Mouse (Mus musculus) ES-E14 (cell line): ENCODE results near the gene Arhgef25. TPM values are rescaled to one million over a fixed set of nuclear protein-coding genes. Genes with fewer than 3 reads are reported as not detected.

Experiments
- DNase-seq: peaks from one replicate; pipeline ENCODE4 v3.0.0-alpha.2; 2013; ENCODE audit warnings: low read depth, low spot score
- H3K27ac ChIP-seq: 2 replicates; pipeline ENCODE4 v1.5.1; 2012; ENCODE audit warnings: low read depth, mild to moderate bottlenecking, low read length, moderate library complexity, mixed read lengths; ENCODE audit not compliant: poor library complexity, insufficient read depth, severe bottlenecking
- H3K36me3 ChIP-seq: 2 replicates; pipeline ENCODE4 v1.6.1; 2012; ENCODE audit warnings: mild to moderate bottlenecking, low read length, moderate library complexity, mixed read lengths; ENCODE audit not compliant: control insufficient read depth, poor library complexity, insufficient read depth, severe bottlenecking
- H3K4me1 ChIP-seq, 2 experiments: fragments of 150-350 bp in 1 of 2; sonication (generic) in 1 of 2; 2 replicates each; pipeline ENCODE4 v1.6.1; 2012; ENCODE audit warnings: low read length in 2 of 2, mild to moderate bottlenecking in 1 of 2, mixed read lengths in 1 of 2; ENCODE audit not compliant: control insufficient read depth in 2 of 2, insufficient read depth in 2 of 2, poor library complexity in 1 of 2
- H3K4me3 ChIP-seq, 2 experiments: fragments of 150-350 bp in 1 of 2; sonication (generic) in 1 of 2; 2 replicates each; pipeline ENCODE4 v1.5.1; 2012; ENCODE audit warnings: low read length in 2 of 2, low read depth in 1 of 2, mild to moderate bottlenecking in 1 of 2, mixed read lengths in 1 of 2; ENCODE audit not compliant: insufficient read depth in 1 of 2, poor library complexity in 1 of 2, severe bottlenecking in 1 of 2
- H3K9ac ChIP-seq: 2 replicates; pipeline ENCODE4 v1.6.1; 2012; ENCODE audit warnings: low read depth, mild to moderate bottlenecking, low read length, mixed read lengths; ENCODE audit not compliant: poor library complexity, insufficient read depth, severe bottlenecking
- H3K9me3 ChIP-seq: fragments of 150-350 bp; sonication (generic); 2 replicates; pipeline ENCODE4 v1.6.1; 2012; ENCODE audit warnings: low read depth, mild to moderate bottlenecking, low read length; ENCODE audit not compliant: control insufficient read depth, insufficient read depth
- CHD2 ChIP-seq: IDR thresholded peaks from 2 replicates; pipeline ENCODE4 v1.6.1; 2014; ENCODE audit warnings: mild to moderate bottlenecking, low read depth, low read length, inconsistent platforms
- HCFC1 ChIP-seq: IDR thresholded peaks from 2 replicates; pipeline ENCODE4 v1.6.1; 2012; ENCODE audit warnings: low read length, inconsistent platforms, borderline replicate concordance; ENCODE audit not compliant: insufficient read depth
- MAFK ChIP-seq: IDR thresholded peaks from 2 replicates; pipeline ENCODE4 v1.6.1; 2014; ENCODE audit warnings: mild to moderate bottlenecking, low read depth, low read length, inconsistent platforms; ENCODE audit not compliant: insufficient read depth
- ZC3H11A ChIP-seq: IDR thresholded peaks from 2 replicates; pipeline ENCODE4 v1.6.1; 2012; ENCODE audit warnings: low read depth, mild to moderate bottlenecking, inconsistent platforms, low read length, borderline replicate concordance
- ZNF384 ChIP-seq: IDR thresholded peaks from 2 replicates; pipeline ENCODE4 v1.6.1; 2012; ENCODE audit warnings: low read depth, low read length, inconsistent platforms
- in situ Hi-C, 2 experiments: fragments of 600-800 bp; cut with MboI; formaldehyde crosslinking; loops; one replicate each; pipeline ENCODE4 v1.15.1; 2025; ENCODE audit warnings: low sequenced_read_pairs in 2 of 2, inconsistent platforms in 1 of 2; ENCODE audit not compliant: unreplicated experiment in 2 of 2
- total RNA-seq: library from RNA; depleted of rRNA; stranded (reverse); fragments of 300-350 nt; gene quantifications from 2 replicates; pipeline ENCODE4 v1.2.3, GENCODE M21; 2012

Arhgef25 gene
- total RNA-seq, 1 experiment: 39.2 TPM

DNA sequence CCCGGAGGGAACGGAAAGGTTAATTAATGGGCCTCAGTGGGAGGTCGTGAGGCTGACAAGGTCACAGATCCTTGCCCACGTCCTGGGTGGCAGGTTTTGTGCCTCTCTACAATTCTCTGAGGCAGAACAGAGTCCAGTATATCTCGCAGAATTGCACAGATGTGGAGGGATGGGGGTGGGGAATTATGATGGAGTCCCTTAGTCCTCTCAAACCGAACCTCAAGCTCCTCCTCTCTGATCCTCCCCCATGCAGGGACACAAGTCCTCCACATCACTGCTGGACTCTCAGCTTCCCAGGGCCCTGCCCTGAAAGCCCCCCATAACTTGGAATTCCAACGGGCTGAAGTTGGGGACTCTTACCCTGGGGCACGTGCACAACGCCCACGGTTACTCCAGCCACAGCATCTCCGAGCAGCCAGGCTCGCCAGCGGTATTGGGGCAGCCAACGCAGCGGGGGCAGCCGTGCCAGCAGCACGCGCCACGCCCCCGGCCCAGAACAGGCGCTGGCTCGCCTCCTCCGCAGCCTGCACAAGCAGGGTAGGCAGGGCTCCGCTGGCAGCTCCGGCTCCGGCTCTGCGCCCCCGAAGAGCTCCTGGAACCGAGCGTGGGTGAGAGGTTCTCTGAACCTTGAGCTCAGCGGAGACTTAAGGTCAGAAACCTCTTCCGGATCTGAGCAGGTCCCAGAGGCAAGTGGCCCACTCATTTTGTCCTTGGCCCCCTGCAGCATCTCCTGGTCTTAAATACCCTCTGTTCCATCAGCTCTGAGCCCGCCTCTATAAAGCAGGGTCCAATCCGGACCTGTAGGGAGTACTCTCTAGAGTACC, 9.8 kb downstream of the Arhgef25 start, which contains the start of gene Slc26a10:
Slc26a10 (minus strand) TSS at position 775 of the 824 bp plus-strand sequence.
- DNase-seq: no peak
- peak within 1 kb of the TSS; percentile 23 for H3K9ac ChIP-seq
- H3K9me3 ChIP-seq: no peaks in the 10 kb centered on the region
- H3K4me3 ChIP-seq: peak within 1 kb of the TSS; percentile 34 to 46
- H3K27ac ChIP-seq: no peak within 1 kb of the TSS
- no peak for TF ChIP-seq HCFC1
- TF ChIP-seq ZC3H11A: no peak
- no peak for TF ChIP-seq ZNF384
- no peak for TF ChIP-seq CHD2
- no peak for TF ChIP-seq MAFK
- peaks cover 5% of the 10 kb centered on the region; the same call in 1 of the 2 replicates for H3K36me3 ChIP-seq
- H3K4me1 ChIP-seq: peaks cover 5 to 36% of the 10 kb centered on the region in 2 experiments
- in situ Hi-C loops: no loop called here

DNA sequence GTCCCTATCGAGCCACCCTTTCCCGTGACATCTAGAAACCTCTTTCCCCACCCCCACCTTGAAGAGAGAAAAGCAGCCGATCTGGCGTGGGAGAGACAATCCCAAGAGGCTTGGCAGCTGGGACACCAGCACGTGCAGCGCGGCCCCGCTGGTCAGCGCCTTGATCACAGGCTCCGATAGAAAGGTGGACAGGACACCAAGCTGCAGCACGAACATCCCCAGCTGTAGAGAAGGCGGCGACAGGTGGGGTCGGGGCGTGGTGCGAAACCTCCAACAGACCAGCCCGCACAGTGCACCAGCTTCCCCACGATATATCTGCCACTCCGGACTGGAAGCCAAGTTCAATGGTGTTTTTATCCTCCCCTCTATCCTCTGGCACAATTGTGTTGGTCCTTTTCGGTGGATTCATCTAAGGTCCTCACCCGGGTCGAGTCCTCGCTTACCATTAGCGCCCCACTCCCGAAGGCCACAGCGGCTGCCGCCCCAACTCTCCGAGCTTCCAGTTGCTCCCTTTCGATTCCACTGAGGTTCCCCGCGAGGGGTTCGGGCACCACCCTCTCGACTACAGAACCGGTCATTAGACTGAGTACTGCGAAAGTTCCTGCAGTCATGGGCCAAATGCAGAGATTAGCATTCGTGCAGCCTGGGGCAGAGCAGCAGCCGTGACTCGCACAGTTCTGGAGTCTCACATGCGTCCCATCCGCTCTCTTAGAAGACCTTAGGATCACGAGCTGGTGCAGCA, 11.4 kb downstream of the Arhgef25 start:
- H3K9ac ChIP-seq: no peak overlapping the region
- in situ Hi-C loops: no loop called here
- no peaks in the 10 kb centered on the region for H3K9me3 ChIP-seq
- H3K4me3 ChIP-seq: peak overlapping the region; percentile 30 to 47; a peak in 2 of 4 replicates
- H3K4me1 ChIP-seq: peaks cover 5 to 27% of the 10 kb centered on the region in 2 experiments
- no peak for TF ChIP-seq ZC3H11A
- no peak for DNase-seq
- no peak overlapping the region for H3K27ac ChIP-seq
- no peaks in the 10 kb centered on the region; the same call in 1 of the 2 replicates for H3K36me3 ChIP-seq

DNA sequence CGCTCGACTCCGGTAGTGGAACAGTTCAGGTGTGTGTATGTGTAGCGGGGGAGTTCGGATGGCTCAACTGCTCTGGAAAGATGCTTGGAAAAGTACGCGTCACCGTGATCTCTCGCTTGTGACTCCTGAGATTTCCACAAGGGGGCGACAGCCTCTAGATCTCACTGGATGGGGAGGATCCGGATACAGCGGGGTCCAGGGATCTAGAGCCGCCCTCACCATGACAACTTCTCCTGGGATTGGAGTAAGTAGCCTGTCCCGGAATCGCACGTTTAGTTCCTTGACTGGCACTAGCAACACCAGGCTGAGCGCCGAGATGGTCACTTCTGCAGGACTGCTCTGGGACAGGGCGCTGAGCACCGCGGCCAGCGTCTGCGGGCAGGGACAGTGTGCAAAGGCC, 12.2 kb downstream of the Arhgef25 start:
- H3K4me3 ChIP-seq: peak overlapping the region; percentile 30 to 47; a peak in 3 of 4 replicates
- H3K9ac ChIP-seq: no peak overlapping the region; the same call in 1 of the 2 replicates
- in situ Hi-C loops: no loop called here

DNA sequence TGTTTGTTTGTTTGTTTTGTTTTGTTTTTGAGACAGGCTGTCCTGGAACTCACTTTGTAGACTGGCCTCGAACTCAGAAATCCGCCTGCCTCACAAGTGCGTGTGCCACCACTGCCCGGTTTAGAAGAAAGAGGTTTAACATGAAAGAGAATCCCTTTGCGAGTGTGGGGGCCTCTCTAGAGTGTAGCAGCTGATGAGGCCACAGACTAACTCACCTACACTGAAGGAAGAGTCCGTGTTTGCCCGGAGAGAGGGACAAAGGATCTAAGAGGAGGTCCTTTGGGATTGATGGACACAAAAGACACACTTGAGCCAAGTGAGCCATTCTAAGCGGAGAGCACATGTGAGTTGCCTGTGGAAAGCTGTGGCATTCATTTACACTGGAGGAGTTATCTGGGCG, 12.6 kb downstream of the Arhgef25 start:
- Histone ChIP-seq H3K4me3 (peak overlapping the region in 1 of 2 experiments; percentile 62; a peak in 1 of 4 replicates), H3K27ac (no peak overlapping the region), H3K9ac (no peak overlapping the region; the same call in 1 of the 2 replicates), H3K36me3 (no peaks in the 10 kb centered on the region), H3K9me3 (no peaks in the 10 kb centered on the region), H3K4me1 (peaks cover 5 to 22% of the 10 kb centered on the region in 2 experiments)
- no peak for DNase-seq
- TF ChIP-seq ZNF384: no peak
- in situ Hi-C loops: no loop called here

More for the DNA sequence above, 12.2 kb downstream of the Arhgef25 start:
- H3K4me1 ChIP-seq: peaks cover 5 to 22% of the 10 kb centered on the region in 2 experiments
- no peak for TF ChIP-seq ZC3H11A
- no peak overlapping the region for H3K27ac ChIP-seq
- H3K36me3 ChIP-seq: no peaks in the 10 kb centered on the region
- peak; percentile 93 for DNase-seq
- no peaks in the 10 kb centered on the region for H3K9me3 ChIP-seq

DNA sequence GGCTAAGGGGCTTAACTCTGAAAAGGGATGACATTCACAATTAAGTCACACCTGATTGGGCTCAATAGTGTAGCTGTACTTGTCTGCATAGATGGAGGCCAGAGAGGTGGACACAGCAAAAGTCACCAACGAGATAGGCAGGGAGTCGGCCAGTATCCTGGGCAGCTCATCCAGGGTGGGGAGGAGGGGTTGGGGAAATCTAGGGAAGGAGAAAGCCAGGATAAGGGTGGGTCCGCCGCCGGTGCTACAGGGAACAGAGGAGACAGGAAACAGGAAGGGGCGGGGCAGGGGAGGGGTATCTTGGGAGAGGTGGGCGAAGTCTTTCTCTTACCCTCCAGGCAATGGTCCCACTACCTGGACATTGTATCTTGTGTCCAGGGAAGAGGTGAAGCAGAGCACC, 13.1 kb downstream of the Arhgef25 start:
- DNase-seq: no peak
- TF ChIP-seq MAFK (no peak), ZC3H11A (no peak), HCFC1 (no peak), CHD2 (no peak), ZNF384 (no peak)
- Histone ChIP-seq H3K9ac (no peak overlapping the region), H3K36me3 (no peaks in the 10 kb centered on the region), H3K27ac (no peak overlapping the region), H3K4me3 (peak overlapping the region; percentile 42 to 62), H3K4me1 (peaks cover 5 to 22% of the 10 kb centered on the region in 2 experiments), H3K9me3 (no peaks in the 10 kb centered on the region)
- in situ Hi-C loops: no loop called here
